Mouse (Mus musculus): ENCODE data around the gene Cdk6. TPM values are rescaled to one million over a fixed set of nuclear protein-coding genes. Genes with fewer than 3 reads are reported as not detected.

Gene Cdk6
- polyA plus RNA-seq (2012; rRNA removed) = 13.6 and 17.5 TPM in 2 replicates

DNA sequence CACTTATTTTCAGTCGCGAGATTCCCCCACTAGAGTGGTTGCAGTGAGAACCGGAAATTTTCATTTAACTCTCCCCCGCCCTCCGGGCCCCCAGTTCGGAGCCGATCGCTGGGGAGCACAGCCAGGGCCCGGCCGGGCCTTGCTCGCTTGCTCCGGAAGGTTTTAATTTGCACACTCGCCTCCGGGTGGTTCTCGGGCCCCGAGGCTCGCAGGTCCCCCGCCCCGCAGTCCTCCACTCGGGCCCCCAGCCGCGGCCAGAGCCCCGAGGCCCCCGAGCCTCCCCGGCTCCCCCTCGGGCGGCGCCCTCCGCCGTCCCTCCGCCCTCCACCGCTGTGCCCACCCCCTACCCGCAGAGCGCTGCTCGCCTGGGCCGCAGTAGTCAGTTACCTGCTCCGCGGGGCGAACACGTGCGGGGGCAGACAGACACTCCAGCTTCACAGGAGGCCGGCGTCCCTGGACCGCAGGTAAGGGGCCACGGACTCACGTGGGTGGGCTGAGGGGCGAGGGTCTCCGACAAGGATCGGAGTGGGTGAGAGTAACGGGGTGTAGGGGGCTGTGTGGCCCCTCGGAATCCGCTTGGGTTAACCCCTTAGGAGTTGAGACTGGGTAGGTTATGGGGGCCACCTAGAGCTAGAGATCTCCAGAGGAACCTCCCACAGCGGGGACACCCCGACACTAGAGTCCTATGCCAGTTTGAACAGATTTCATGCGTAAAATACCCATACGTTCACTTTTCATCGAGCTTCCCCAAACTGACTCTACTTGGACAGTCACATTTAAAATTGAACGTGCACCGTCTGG lies at the start of gene Cdk6:
Cdk6 (plus strand) TSS at position 375 of the 801 bp plus-strand sequence.

DNA sequence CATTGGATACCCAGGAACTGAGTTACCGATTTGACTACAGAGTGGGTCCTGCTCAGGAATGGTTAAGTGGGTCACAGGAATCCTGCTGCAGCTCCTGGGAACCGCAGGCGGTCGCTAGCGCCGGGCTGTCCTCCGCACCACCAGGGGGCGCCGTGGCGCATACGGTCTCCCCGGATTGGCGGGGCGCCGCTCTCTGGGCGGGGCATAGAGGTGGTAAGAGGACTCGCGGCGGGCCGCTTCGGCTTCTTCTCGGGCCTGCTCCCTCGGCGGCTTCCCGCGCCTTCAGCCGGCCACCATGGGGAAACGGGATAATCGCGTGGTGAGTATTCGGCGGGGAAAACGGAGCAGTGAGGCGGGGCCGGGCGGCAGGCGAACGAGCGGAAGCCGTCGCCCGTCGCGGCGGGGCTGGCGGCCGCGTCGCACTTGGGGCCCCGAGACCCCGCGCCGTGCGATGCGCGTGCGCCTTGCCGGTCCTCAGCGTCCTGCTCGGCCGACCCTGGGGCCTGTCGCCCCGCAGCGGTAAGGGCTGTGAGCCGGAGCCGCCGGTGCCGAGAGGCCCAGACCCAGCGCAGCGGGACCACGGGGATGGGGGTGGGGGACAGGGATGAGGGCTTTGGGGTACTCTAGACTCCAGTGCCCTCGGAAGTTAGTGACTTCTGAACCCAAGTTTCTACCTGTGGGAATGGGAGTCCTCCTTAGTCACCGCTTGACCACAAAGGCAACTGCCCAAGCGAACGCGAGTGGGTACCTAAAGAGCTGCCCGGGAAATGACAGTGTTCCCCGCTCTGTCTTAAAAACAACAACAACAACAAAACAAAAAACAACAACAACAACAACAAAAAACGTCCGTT lies 202.6 kb downstream of the Cdk6 start, which contains the start of gene Fam133b:
Fam133b (plus strand) TSS at position 205 of the 851 bp plus-strand sequence.

DNA sequence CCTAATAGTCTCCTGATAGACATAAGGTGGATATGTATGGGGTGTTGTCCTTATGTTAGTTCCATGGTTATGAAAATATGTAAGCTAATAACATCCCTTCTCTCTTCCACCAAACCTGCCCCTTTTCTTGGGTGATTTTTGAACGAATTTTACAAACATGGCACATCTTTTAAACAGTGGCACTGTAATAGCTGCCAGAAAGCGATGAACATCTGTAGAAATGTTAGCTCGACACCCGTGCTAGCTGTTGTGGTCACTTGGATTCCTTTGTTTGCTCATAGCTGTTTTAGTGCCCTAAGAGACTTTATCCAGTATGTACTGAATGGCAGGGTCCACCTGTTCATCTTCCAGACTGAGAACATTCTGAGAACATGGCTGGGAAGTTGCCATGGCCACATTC lies 230.0 kb downstream of the Cdk6 start, which contains the start of gene 1700109H08Rik:
1700109H08Rik (plus strand) TSS at position 301 of the 400 bp plus-strand sequence.

Other genes starting within 250 kb of the Cdk6 start
- gene Fam133b, start 202.3 kb downstream of the Cdk6 start, polyA plus RNA-seq (2012; rRNA removed) = 4.2 and 4.4 TPM in 2 replicates
- 1.7 and 2.1 TPM in 2 replicates for gene 1700109H08Rik, start 230.1 kb downstream of the Cdk6 start, polyA plus RNA-seq (2012; rRNA removed)

Measured in ovary, adult 2 months (tissue).